Mouse (Mus musculus) testis, postnatal 10 days (tissue): ENCODE data around the gene 3830417A13Rik.

ENCODE experiments used
- DNase-seq: peaks from one replicate; pipeline ENCODE4 v3.0.0; 2021; ENCODE audit warnings: low spot score

The 3830417A13Rik gene

GRCm38 (mm10) chrX:64173248-64173647 lies at the start of gene 3830417A13Rik:
TSS of gene 3830417A13Rik (plus strand) at chrX:64173548.
- DNase-seq: no peak

DNA sequence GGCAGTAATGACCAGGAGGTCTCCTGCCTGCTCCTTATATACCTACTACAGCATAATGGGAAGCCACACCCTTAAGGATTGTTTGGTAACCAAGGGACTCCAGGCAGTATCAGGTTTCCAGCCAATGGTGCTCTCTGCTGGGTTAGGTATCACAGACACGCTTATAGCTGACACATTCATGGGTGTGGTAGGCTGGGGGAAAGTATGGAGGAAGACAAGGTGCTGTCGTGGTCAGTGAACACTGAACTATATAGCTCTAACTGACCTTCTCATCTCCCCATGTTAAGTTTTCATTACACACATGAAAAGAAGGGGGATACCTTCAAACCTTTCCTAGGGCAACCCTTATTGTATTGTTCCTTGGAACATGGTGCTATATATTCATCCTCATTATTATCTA lies 21.2 kb upstream of the 3830417A13Rik start, which contains the start of gene Gm6760:
Gene Gm6760 (minus strand): TSS at position 101 of the 400 bp plus-strand sequence.
- DNase-seq: no peak

DNA sequence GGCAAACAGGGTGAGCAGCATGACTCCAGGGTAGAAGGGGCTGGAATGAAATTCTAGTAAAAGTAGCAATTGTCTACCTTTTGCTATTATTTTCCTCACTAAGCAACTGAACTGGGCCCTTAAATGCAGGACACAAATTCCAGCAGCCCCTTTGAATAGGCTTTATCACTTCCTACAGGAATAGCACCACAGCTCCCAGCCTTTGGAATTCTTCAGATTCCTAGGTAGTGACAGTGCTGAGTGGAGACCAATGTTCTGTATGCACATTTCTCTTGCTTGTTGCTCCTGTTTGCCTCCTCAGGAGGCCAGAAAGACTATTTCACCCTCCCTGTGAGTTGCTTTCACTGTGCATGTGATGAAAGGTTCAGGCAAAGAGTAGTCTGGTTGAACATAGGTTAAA lies 7.9 kb downstream of the 3830417A13Rik start:
- DNase-seq: no peak
